9 mouse cellular contexts compared by ENCODE assay signal in the genomic region with DNA sequence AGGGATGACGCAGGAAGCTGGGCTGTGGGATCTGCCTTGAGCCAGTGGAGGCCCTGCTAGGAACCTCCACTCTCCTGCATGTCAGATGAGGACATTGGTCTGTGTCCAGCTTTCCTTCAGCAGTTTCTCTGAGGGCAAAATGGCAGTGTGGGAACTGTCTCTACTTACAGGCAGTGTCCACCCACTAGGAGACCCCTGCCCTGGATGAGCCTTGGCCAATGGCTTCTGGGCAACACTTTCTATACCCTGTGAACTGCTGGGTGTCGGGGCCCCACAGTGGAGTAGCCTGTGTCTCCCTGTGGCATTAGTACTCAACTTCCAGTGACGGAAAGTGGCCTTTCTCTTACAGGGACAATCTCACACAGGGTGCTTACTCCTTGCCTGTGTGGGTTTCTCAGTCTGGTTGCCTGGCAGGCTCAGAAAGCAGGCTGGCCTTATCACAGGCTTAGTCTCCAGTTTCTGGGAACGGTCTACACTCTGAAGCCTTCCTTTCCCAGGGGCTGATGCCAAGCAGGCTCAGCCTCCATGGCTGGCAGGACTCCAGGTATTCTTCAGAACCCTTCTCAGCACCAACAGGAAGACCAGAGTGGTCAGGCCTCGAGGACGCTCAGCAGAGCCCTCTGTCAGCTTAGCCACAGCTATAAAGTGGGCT.
A peak's percentile ranks its signal among the peaks of the same experiment; 100 is the strongest.
DNase-seq lines count a peak whose midpoint lies in the region; ATAC-seq lines count a peak whose summit lies in the region.
"Had no signal": no experiment of that assay in that cellular context is flagged by ENCODE, and none has a peak within 500 bp of the region (broad histone marks: within the 10 kb centered on the region; RNA-seq: fewer than 3 reads in every experiment).

No protein-coding gene starts in this region.

- no peaks in the 10 kb centered on the region for H3K27me3 ChIP-seq in heart, embryonic 11.5 days (ENCODE audit: control insufficient read depth, insufficient read depth, low read length)
- H3K27me3 ChIP-seq: liver, embryonic 12.5 days had no signal

- no peak overlapping the region for H3K27ac ChIP-seq in heart, embryonic 11.5 days (ENCODE audit: low read depth, low read length)
- H3K27ac ChIP-seq: liver, embryonic 12.5 days had no signal

- H3K9me3 ChIP-seq in heart, embryonic 11.5 days (replicated peaks; ENCODE audit: control insufficient read depth, low read length), result no peaks in the 10 kb centered on the region
- H3K9me3 ChIP-seq: liver, embryonic 12.5 days had no signal

- H3K4me1 ChIP-seq in heart, embryonic 11.5 days (ENCODE audit: control insufficient read depth, insufficient read depth, low read length), result no peaks in the 10 kb centered on the region
- H3K4me1 ChIP-seq: liver, embryonic 12.5 days had no signal

- DNase-seq in heart, adult 18-20 months, result peak; percentile 34 to 53
- peak; percentile 27 for DNase-seq in right cerebral cortex, postnatal 14 days
- no peak for DNase-seq in right cerebral cortex, adult 2 months (ENCODE audit: low spot score in 2 of 2)
- peak; percentile 56 for DNase-seq in heart, postnatal 4 days
- no peak for DNase-seq in adrenal gland, adult (ENCODE audit: inconsistent age in 2 of 2, low spot score in 1 of 2)
- DNase-seq in gastrocnemius, postnatal 25 days, result no peak
- no peak for DNase-seq in T-cell, adult 2 months (ENCODE audit: low spot score)

- no peak overlapping the region for H3K4me3 ChIP-seq in heart, embryonic 11.5 days (ENCODE audit: low read depth, low read length)
- H3K4me3 ChIP-seq: liver, embryonic 12.5 days had no signal

- no peaks in the 10 kb centered on the region for H3K36me3 ChIP-seq in heart, embryonic 11.5 days (ENCODE audit: control insufficient read depth, insufficient read depth, low read length)
- H3K36me3 ChIP-seq: liver, embryonic 12.5 days had no signal

- H3K9ac ChIP-seq in heart, embryonic 11.5 days (ENCODE audit: low read depth, low read length), result no peak overlapping the region
- H3K9ac ChIP-seq: liver, embryonic 12.5 days had no signal

- 62% methylated on average over 6 of the region's 6 CpGs for WGBS in heart, embryonic 11.5 days (ENCODE audit: insufficient replicate concordance)

- ATAC-seq in heart, embryonic 11.5 days (replicated peaks; ENCODE audit: insufficient number of reproducible peaks, low FRiP score, low TSS enrichment), result no peak
- ATAC-seq: liver, embryonic 12.5 days had no signal

- H3K4me2 ChIP-seq in heart, embryonic 11.5 days, result no peak overlapping the region
- H3K4me2 ChIP-seq: liver, embryonic 12.5 days had no signal

Comparison
In these comparisons a context has a peak if more than half of its experiments do, and no peak if none do; other contexts are left out.
1. DNase-seq: peak in heart, adult 18-20 months (2 of 2), right cerebral cortex, postnatal 14 days (single experiment) and heart, postnatal 4 days (single experiment); none in right cerebral cortex, adult 2 months (0 of 2), adrenal gland, adult (0 of 2), gastrocnemius, postnatal 25 days (single experiment) and T-cell, adult 2 months (single experiment).